14 mouse cellular contexts compared by ENCODE assay signal in genomic region chr17:28942101-28942500, GRCm38 (mm10). TPM values are rescaled to one million over a fixed set of nuclear protein-coding genes. Genes with fewer than 3 reads are reported as not detected.
DNase-seq lines count a peak whose midpoint lies in the region; ATAC-seq and TF ChIP-seq lines count a peak whose summit lies in the region.
"Had no signal": no experiment of that assay in that cellular context is flagged by ENCODE, and none has a peak within 500 bp of the region (broad histone marks: within the 10 kb centered on the region; RNA-seq: fewer than 3 reads in every experiment).

No protein-coding gene starts in this region.

- no peaks in the 10 kb centered on the region for H3K4me1 ChIP-seq in midbrain, embryonic 14.5 days (ENCODE audit: control insufficient read depth, insufficient read depth, low read length)
- H3K4me1 ChIP-seq: forebrain, embryonic 13.5 days had no signal

- H3K27me3 ChIP-seq in C2C12 (ENCODE audit: control insufficient read depth, insufficient read depth, insufficient read length) = no peaks in the 10 kb centered on the region
- no peaks in the 10 kb centered on the region for H3K27me3 ChIP-seq in midbrain, embryonic 14.5 days (ENCODE audit: control insufficient read depth, insufficient read depth, low read length)
- H3K27me3 ChIP-seq: forebrain, embryonic 13.5 days had no signal

- H3K79me2 ChIP-seq in C2C12 (ENCODE audit: control insufficient read depth, insufficient read depth) = no peaks in the 10 kb centered on the region

- no peak for ATAC-seq in CD4-positive, CD25-positive, alpha-beta regulatory T cell, adult 4 months
- ATAC-seq in erythroid progenitor cell, adult 5-6 weeks (replicated peaks; ENCODE audit: low FRiP score, poor library complexity, severe bottlenecking) = peak; percentile 94
- no peak for ATAC-seq in midbrain, embryonic 14.5 days (ENCODE audit: low FRiP score, low TSS enrichment)
- ATAC-seq: forebrain, embryonic 13.5 days had no signal

- H3K27ac ChIP-seq in midbrain, embryonic 14.5 days (replicated peaks; ENCODE audit: low read depth, low read length) = no peak overlapping the region
- H3K27ac ChIP-seq: forebrain, embryonic 13.5 days had no signal

- no peak overlapping the region for H3K9ac ChIP-seq in midbrain, embryonic 14.5 days (replicated peaks; ENCODE audit: low read length)
- H3K9ac ChIP-seq: forebrain, embryonic 13.5 days had no signal

- no peaks in the 10 kb centered on the region for H3K9me3 ChIP-seq in midbrain, embryonic 14.5 days (ENCODE audit: control insufficient read depth, low read length)
- H3K9me3 ChIP-seq: forebrain, embryonic 13.5 days had no signal

- peak; percentile 35 for DNase-seq in CD4-positive, CD25-positive, alpha-beta regulatory T cell, adult 2 months (ENCODE audit: low read depth, low spot score)
- DNase-seq in lung, postnatal 4 days = peak; percentile 48 to 56
- DNase-seq in embryo, embryonic 10.5 days (ENCODE audit: low spot score) = no peak
- DNase-seq in layer of hippocampus, adult 9-10 months (ENCODE audit: low spot score) = no peak
- no peak for DNase-seq in midbrain, embryonic 14.5 days
- DNase-seq: cerebellum, postnatal 36 days had no signal

- no peak for TF ChIP-seq CTCF in C2C12 (IDR thresholded peaks at IDR 0.05; ENCODE audit: control insufficient read depth, insufficient read depth, insufficient read length)

- H3K79me3 ChIP-seq in C2C12 (ENCODE audit: low read depth) = no peaks in the 10 kb centered on the region

- no peak overlapping the region for H3K4me2 ChIP-seq in midbrain, embryonic 14.5 days (ENCODE audit: low read length)
- H3K4me2 ChIP-seq: forebrain, embryonic 13.5 days had no signal

- H3ac ChIP-seq in C2C12 (ENCODE audit: control insufficient read depth, insufficient read length, low read depth) = no peak overlapping the region

- WGBS in midbrain, embryonic 14.5 days = 77% methylated on average over 10 of the region's 11 CpGs

- no peaks in the 10 kb centered on the region for H3K36me3 ChIP-seq in C2C12 (ENCODE audit: control insufficient read depth, insufficient read depth)
- H3K36me3 ChIP-seq in midbrain, embryonic 14.5 days (ENCODE audit: control insufficient read depth, insufficient read depth, low read length) = no peaks in the 10 kb centered on the region

- no peak overlapping the region for H3K4me3 ChIP-seq in C2C12 (ENCODE audit: insufficient read depth, poor library complexity, severe bottlenecking)
- no peak overlapping the region for H3K4me3 ChIP-seq in midbrain, embryonic 14.5 days (replicated peaks; ENCODE audit: low read depth, low read length)
- H3K4me3 ChIP-seq: forebrain, embryonic 13.5 days; myocyte had no signal

TF ChIP-seq in C2C12, 6 proteins besides CTCF, POLR2A, EP300 and RAD21:
- TF ChIP-seq USF1 (IDR thresholded peaks at IDR 0.05; ENCODE audit: low read depth) (peak; percentile 48), MYOD1 (IDR thresholded peaks at IDR 0.05; ENCODE audit: control insufficient read depth, insufficient read length, low read depth) (no peak), MAX (IDR thresholded peaks at IDR 0.05) (no peak)

RNA-seq across cellular contexts. Expression of gene Pxt1, which starts 1.5 kb away (rescaled TPM):
- not detected for polyA plus RNA-seq in CD4-positive, CD25-positive, alpha-beta regulatory T cell, adult 4 months (2017; shearing (Covaris generic))
- polyA plus RNA-seq in C2C12 (2012; fragmentation: generic; extraction: Trizol) = not detected
- total RNA-seq in erythroid progenitor cell, adult 5-6 weeks (2015; ENCODE audit: low replicate concordance) = 3.2 TPM in 1 of 2 replicates, not detected in the other
- not detected in 2 replicates for total RNA-seq in erythroid progenitor cell, adult 5-6 weeks (2017; ENCODE audit: low replicate concordance)
- not detected in 2 replicates for polyA plus RNA-seq in midbrain, embryonic 14.5 days (2014; fragmentation: Nextera tagmentation; extraction: Ambion mirVana)
- total RNA-seq: layer of hippocampus, postnatal 10 days; liver, adult 2 months had no signal
- polyA plus RNA-seq: forebrain, embryonic 13.5 days; intestine, embryonic 14.5 days; liver, adult 2 months; myocyte had no signal

RNA-seq across cellular contexts. Expression of gene Kctd20, which starts 9.6 kb away (rescaled TPM):
- 10 to 100 TPM; 33.3 to 62.9 TPM for polyA plus RNA-seq in CD4-positive, CD25-positive, alpha-beta regulatory T cell, adult 4 months (2017; shearing (Covaris generic))
- polyA plus RNA-seq in C2C12 (2012; fragmentation: generic; extraction: Trizol) = 33.0 TPM
- 63.1 and 88.4 TPM in 2 replicates for total RNA-seq in erythroid progenitor cell, adult 5-6 weeks (2015; ENCODE audit: low replicate concordance)
- 82.3 and 128 TPM in 2 replicates for total RNA-seq in erythroid progenitor cell, adult 5-6 weeks (2017; ENCODE audit: low replicate concordance)
- 61.1 and 93.6 TPM in 2 replicates for polyA plus RNA-seq in midbrain, embryonic 14.5 days (2014; fragmentation: Nextera tagmentation; extraction: Ambion mirVana)

RNA-seq across cellular contexts. Expression of gene 4930539E08Rik, which starts 27.0 kb away (rescaled TPM):
- 1 to 10 TPM; 2.0 to 3.4 TPM for polyA plus RNA-seq in CD4-positive, CD25-positive, alpha-beta regulatory T cell, adult 4 months (2017; shearing (Covaris generic))
- 0.01 TPM for polyA plus RNA-seq in C2C12 (2012; fragmentation: generic; extraction: Trizol)
- total RNA-seq in erythroid progenitor cell, adult 5-6 weeks (2015; ENCODE audit: low replicate concordance) = not detected in 2 replicates
- not detected in 2 replicates for total RNA-seq in erythroid progenitor cell, adult 5-6 weeks (2017; ENCODE audit: low replicate concordance)
- 1.0 and 1.2 TPM in 2 replicates for polyA plus RNA-seq in midbrain, embryonic 14.5 days (2014; fragmentation: Nextera tagmentation; extraction: Ambion mirVana)
- polyA plus RNA-seq: myocyte had no signal

Comparison
In these comparisons a context has a peak if more than half of its experiments do, and no peak if none do; other contexts are left out.
1. DNase-seq: peak in CD4-positive, CD25-positive, alpha-beta regulatory T cell, adult 2 months (single experiment) and lung, postnatal 4 days (2 of 2); none in embryo, embryonic 10.5 days (single experiment), layer of hippocampus, adult 9-10 months (single experiment) and midbrain, embryonic 14.5 days (single experiment).